Mouse (Mus musculus) testis, postnatal 14 days (tissue): ENCODE results near the gene Ldlrad2.
A peak's percentile ranks its signal among the peaks of the same experiment; 100 is the strongest.

Source experiments
- DNase-seq: peaks from one replicate; pipeline ENCODE4 v3.0.0; 2021; ENCODE audit warnings: low spot score

The Ldlrad2 gene

DNA sequence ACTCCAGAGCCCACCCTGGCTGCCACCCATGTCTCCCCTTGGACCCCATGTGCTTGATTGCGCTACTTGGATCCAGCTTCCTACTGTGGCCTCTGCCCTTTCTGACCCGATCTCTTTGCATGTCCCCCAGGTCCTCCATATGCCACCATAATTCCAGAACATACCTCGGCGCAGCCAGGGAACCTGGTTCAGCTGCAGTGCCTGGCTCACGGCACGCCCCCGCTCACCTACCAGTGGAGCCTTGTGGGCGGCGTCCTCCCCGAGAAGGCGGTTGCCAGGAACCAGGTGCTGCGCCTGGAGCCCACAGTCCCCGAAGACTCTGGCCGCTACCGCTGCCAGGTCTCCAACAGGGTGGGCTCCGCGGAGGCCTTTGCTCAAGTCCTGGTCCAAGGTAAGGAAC, 20.9 kb downstream of the Ldlrad2 start:
- no peak for DNase-seq

DNA sequence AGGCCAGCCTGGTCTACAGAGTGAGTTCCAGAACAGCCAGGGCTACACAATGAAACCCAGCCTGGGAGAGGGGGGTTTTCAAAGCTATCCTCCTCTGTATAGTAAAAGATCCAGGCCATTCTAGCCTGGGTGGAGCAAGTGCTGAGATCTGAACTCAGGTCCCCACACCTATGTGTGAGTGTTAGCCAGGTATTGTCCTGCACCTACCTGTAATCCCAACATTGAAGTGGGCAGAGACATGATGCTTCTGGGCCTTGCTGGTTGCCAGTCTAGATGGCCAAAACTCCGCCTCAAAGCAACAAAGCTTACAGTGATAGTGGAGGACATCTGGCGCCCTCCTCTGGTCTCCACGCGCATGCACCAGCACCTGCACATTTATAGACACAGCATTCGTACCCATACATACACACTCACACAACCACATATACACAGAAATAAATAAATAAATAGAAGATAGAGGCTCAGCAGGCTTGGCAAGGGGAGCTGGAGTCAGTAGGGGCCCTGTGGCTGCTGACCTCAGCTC, 28.3 kb downstream of the Ldlrad2 start:
- DNase-seq: no peak

DNA sequence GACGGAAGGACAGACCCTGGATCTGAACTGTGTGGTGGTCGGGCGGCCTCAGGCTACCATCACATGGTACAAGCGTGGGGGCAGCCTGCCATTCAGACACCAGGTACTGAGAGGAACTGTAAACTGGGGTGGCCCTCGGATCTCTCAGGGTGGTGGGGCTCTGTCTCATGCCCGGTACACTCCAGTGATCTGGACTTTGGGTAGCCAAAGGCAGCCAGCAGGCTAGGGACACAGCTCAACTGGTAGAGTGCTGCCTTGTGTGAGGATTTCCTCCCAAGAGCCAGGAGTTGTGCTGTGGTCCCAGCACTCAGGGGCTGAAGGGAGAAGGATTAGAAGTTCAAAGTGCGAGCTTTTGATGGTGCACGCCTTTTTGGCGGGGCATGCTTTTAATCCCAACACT, 28.8 kb downstream of the Ldlrad2 start:
- DNase-seq: no peak

DNA sequence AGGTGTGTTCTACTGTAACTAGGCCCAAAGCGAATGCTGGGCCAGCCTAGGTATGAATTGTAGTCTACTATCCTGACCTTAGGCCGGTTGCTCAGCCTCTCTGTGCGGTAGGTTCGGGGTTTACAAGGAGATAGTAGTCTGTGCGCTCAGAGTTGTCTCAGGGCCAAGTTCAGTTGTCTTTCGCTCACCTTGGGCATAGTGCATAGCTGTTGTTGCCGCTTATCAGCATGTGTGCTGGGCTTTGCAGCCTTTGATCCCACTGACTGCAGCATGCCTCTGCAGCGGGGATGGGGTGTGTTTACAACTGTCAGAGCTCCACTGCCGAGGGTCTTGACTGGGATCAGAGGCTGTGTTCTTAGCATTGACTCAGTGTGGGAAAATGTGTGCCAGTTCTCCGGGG, 31.4 kb downstream of the Ldlrad2 start:
- DNase-seq: no peak

DNA sequence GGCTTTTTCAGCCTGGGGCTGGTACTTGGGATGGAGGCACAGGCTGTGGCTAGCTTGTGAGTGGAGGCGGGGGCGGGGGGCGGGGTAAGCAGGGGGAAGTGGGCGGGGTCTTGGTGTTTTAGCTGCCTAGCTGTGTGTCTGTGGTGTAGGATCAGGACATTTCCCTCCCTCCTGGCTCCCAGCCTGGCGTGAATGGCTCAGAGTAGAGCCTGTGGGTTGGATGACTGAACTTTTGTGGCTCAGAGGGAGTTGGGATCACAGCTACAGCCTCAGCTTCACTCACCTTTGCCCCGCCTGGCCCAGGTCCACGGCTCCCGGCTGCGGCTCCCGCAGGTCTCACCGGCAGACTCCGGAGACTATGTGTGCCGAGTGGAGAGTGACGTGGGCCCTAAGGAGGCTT, 34.0 kb downstream of the Ldlrad2 start:
- DNase-seq: no peak

DNA sequence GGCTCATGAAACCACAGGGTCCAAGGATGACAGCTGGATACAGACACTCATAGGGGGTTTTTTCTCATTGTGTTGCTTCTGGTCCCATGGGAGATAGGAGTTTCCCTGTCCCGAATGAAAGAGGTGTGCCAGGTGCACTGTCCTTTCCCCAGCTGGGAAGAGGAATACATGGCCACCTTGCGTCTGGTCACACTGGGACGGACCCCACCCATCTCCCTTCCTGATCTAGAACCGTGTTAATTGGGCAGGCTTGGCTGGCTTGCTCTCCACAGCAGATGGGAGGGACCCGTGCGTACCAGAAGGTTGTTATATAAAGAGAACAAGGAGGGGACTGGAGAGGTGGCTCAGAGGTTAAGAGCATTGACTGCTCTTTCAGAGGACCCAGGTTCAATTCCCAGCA, 46.5 kb downstream of the Ldlrad2 start:
- no peak for DNase-seq

DNA sequence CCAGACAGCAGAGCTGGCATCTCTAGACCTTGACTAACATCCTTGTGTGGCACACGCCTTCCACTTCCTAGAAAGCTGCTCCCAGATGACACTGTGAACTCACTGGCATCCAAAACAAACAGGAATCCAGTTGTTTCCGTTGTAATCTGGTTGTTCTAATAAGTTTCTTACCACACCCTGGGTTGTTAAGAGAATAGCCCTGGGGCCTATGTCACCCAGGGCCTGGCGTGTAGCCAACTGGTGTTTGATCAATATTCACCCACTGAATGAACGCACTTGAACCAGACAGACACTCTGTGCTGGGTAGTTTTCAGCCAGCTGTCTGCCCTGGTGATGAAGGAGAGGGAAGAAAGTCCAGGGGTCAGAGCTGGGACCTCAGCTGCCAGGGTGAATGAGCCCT, 47.0 kb downstream of the Ldlrad2 start:
- DNase-seq: no peak

DNA sequence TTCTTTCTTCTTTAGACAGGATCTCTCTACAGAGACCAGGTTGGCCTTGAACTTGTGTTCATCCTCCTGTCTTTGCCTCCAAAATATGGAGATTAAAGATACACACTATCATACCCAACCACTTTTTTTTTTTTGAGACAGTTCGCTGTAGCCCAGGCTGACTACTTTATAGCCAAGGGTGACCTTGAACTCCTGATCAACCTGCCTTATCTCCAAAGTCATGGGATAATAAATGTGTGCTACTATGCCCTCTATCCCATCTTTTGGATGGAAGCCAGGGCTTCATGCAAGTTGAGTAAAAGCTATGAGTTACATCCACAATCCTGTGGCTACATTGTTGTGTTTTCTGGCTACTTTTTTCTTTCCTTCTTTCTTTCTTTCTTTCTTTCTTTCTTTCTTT, 48.9 kb downstream of the Ldlrad2 start:
- DNase-seq: peak; percentile 57
